Mouse (Mus musculus): ENCODE data around the gene Satl1.
A peak's percentile ranks its signal among the peaks of the same experiment; 100 is the strongest.

The Satl1 gene

GRCm38 (mm10) chrX:112406679-112407078, at the start of gene Satl1:
TSS of gene Satl1 (minus strand) at chrX:112406779.
- no peak for DNase-seq (ENCODE audit: low spot score)

GRCm38 (mm10) chrX:112438064-112438463, 31.5 kb upstream of the Satl1 start:
- DNase-seq (ENCODE audit: low spot score), result no peak

DNA sequence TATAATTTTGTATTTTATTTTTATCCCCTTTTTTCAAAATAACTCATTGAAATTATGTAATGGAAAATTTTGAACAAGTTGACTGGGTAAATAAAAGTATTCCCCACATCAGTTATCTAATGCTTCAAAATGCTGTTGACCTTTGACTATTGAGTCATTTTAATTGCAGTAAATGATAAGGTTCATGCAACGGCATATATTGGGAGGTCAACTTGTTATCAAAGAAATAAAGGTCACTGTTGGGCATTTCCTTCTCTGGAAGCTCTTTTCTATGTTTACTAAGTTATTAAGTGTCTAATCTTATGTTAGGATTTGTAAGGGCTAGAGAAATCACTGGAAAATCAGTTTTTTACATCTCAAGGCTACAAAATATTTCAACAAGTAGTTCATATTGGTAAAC, 31.0 kb upstream of the Satl1 start:
- no peak for DNase-seq (ENCODE audit: low spot score)

GRCm38 (mm10) chrX:112422998-112423397, 16.4 kb upstream of the Satl1 start:
- peak; percentile 16 for DNase-seq (ENCODE audit: low spot score)

DNA sequence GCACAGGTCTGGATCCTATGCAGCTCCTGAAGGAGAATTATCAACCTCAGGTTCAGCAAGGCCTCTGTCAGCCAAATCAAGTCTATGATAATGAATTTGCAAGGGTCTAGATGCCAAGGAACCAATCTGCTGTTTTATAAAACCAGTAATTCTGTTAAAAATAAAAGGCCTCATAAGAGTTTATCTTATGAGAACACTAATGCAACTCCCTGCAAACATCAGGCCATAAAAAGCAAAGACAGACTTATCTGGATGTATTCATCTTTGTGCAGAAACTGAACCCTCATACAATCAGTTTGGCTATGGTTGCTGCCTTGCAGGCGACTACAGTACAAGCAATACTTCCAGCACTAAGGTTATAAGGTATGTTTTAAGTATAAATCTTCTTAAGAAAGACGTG, 5.7 kb upstream of the Satl1 start:
- no peak for DNase-seq (ENCODE audit: low spot score)

GRCm38 (mm10) chrX:112370577-112371410, 35.8 kb downstream of the Satl1 start:
- DNase-seq (ENCODE audit: low spot score), result peak; percentile 30

DNA sequence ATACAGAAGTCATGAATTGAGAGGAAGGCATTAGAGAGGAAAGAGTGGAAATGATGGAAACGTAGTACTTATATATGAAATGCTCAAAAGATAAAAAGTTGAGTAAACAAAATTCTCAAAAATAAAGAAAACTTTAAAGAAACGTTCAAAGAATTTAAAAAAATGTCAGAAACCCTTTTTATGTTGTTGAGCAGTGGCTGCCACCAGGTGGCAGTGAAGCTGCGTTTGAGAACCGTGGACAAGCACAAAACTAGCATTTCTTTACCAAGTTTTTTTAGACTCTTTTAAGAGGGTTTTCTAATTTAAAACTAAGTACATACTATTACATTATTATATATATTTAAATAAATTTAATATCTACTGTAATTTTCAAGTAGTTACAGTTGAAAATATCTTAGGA, 38.2 kb downstream of the Satl1 start:
- DNase-seq (ENCODE audit: low spot score), result no peak

DNA sequence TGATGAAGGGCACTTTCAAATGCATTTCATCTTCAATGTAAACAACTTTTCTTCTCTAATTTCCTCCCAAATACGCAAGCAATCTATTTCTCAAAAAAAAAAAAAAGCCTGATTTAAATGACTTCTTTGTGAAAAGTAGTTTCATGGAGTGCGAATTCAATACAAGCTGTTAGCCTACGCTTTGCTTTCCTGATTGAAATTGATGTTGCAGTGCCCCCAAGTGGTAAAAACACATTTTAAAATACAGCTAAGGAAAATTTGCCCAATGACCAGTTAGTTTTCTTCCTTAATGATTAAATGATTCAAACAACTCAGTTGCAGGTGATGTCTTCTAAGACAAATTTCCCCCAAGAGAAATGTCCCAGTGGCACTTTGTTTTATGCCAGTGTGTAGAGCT, 58.2 kb downstream of the Satl1 start:
- peak; percentile 16 for DNase-seq (ENCODE audit: low spot score)

DNA sequence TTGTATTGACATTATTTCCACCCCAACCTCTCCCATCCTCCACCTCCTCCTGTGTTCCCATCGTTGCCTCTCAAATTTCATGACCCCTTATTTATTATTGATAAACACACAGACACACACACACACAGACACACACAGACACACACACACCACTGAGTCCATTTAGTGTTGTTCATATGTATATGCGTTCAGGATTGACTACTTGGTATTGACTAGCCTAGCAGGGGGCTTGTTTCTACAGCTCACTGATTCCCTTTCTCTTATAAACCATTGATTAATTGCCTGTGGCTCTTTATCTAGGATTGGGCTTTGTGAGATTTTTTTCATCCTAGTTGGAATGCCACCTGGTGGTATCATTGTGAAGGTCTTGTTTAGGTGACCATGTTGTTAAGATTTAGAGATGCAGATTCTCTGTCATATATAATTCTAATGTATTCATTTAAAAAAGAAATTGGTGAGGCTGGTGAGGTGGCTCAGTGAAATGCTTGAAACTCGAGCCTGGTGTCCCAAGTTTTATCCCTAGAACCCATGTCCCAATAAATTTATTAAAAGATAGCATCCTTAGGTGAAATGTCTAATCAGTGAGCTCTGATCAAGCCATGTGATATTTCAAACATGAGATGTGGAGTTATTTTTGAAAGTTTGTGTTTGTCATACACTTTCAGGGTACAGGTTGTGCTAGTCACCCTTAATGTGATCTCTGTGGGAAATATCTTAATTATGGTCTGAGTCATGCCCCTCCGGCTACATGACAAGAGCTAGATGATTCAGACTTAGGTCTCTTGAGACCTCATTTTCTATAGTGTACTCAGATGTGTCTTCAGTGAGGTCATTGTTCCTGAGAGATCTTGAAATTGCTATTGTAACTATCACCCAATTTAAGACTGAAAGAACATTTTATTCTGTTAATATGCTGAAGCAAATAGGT, 58.8 kb downstream of the Satl1 start:
- no peak for DNase-seq (ENCODE audit: low spot score)

DNA sequence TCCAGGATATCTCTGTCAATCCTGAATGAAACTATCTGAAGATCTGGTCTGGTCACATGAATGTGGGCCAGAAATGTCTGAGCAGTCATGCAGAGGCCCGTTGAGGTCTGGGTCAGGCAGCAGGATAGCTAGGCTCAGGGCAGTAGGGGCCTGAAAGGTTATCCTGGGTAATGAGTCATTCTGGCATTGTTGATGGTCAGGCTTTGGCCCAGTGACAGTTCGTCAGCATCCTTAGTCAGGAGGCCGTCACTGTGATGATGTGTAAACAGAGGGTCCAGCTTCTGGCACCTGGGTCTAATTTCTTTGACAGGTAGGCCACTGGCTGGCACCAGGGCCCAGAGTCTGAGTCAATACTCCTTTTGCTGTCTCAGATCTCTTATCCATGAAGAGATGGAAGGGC, 67.1 kb downstream of the Satl1 start:
- no peak for DNase-seq (ENCODE audit: low spot score)
